Mouse (Mus musculus): ENCODE measurements around the gene Insr.

- TF ChIP-seq CTCF (IDR thresholded peaks at IDR 0.05; ENCODE audit: borderline replicate concordance, extremely low read depth, insufficient read depth, insufficient read length): no peak
- no peak for TF ChIP-seq POLR2A (IDR thresholded peaks at IDR 0.05; ENCODE audit: borderline replicate concordance, extremely low read depth, insufficient read depth, insufficient read length, poor library complexity, severe bottlenecking)
Measured at GRCm38 (mm10) chr8:3232601-3233000, 46.8 kb downstream of the Insr start.

All from brain, embryonic 14.5 days (tissue).